Mouse (Mus musculus) hindbrain, postnatal 0 days (tissue): ENCODE results near the gene Ntf3. TPM values are rescaled to one million over a fixed set of nuclear protein-coding genes. Genes with fewer than 3 reads are reported as not detected.

ENCODE experiments used
- ATAC-seq: fragments of 200-750 bp; cut with Nextera tagmentation; 2 replicates; pipeline ENCODE4 v1.8.0; 2017; ENCODE audit warnings: mild to moderate bottlenecking, moderate TSS enrichment, moderate library complexity
- DNase-seq: peaks from one replicate; pipeline ENCODE4 v3.0.0-alpha.2; 2015; ENCODE audit warnings: low spot score
- H3K27ac ChIP-seq: fragments of 300-500 bp; sonication (generic); 2 replicates; pipeline ENCODE4 v1.5.1; 2014; ENCODE audit warnings: mild to moderate bottlenecking
- H3K27me3 ChIP-seq: fragments of 300-500 bp; sonication (generic); 2 replicates; pipeline ENCODE4 v1.6.1; 2014; ENCODE audit warnings: low read length, mixed read lengths; ENCODE audit not compliant: insufficient read depth
- H3K36me3 ChIP-seq: fragments of 300-500 bp; sonication (generic); 2 replicates; pipeline ENCODE4 v1.6.1; 2014; ENCODE audit warnings: low read length, mixed read lengths; ENCODE audit not compliant: insufficient read depth
- H3K4me1 ChIP-seq: fragments of 300-500 bp; sonication (generic); 2 replicates; pipeline ENCODE4 v1.6.1; 2014; ENCODE audit warnings: antibody characterized with exemption, low read length, mixed read lengths; ENCODE audit not compliant: insufficient read depth
- H3K4me2 ChIP-seq: fragments of 300-500 bp; sonication (generic); 2 replicates; pipeline ENCODE4 v1.6.1; 2014; ENCODE audit warnings: low read depth, mild to moderate bottlenecking, low read length, moderate library complexity, mixed read lengths
- H3K4me3 ChIP-seq: fragments of 300-500 bp; sonication (generic); 2 replicates; pipeline ENCODE4 v1.5.1; 2014; ENCODE audit warnings: low read length
- H3K9ac ChIP-seq: fragments of 300-500 bp; sonication (generic); replicated peaks from 2 replicates; pipeline ENCODE4 v1.6.1; 2014; ENCODE audit warnings: mild to moderate bottlenecking, low read length, moderate library complexity, mixed read lengths
- H3K9me3 ChIP-seq: fragments of 300-500 bp; sonication (generic); 2 replicates; pipeline ENCODE4 v1.6.1; 2016; ENCODE audit warnings: low read length, mixed read lengths
- CTCF ChIP-seq: IDR thresholded peaks from 2 replicates; pipeline ENCODE4 v1.5.1; 2016; ENCODE audit warnings: antibody characterized with exemption, control low read depth, low read depth
- WGBS: fragments of 180-500 bp; shearing (Covaris S2); extraction: QIAGEN DNeasy Blood & Tissue Kit; methylation state at CpG from one replicate; pipeline ENCODE4 v1.1.7; 2014; 5-methylcytosine and 5-hydroxymethylcytosine counted together
- polyA plus RNA-seq: library from polyadenylated mRNA; unstranded; fragments of >200 nt; fragmentation: Nextera tagmentation; extraction: Ambion mirVana; gene quantifications from 2 replicates; pipeline ENCODE4 v1.2.1, GENCODE M21; 2015
- total RNA-seq: library from RNA; depleted of rRNA; stranded (reverse); fragments of >200 nt; gene quantifications from 2 replicates; pipeline ENCODE4 v1.2.3, GENCODE M21; 2014

Ntf3 gene
- total and polyA plus RNA-seq, 2 experiments from 2014 or later = 6.7 to 7.9 TPM

DNA sequence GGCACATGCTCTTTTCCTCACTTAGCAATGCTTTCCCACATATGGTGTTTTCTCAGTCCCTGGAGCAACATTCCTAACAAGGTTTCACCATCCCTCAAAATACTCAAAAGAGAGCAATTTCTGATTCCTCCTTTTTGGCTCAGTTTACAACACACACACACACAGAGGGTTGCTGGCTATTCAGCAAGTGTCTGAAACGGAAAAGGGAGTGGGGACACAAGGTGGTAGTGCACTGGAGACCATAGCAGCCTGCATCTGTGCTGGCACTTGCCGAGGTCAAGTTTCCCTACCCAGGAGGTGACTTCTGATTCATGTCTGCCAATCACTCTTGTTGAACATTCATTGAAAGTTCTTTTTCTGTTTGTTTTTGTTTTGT is 59.9 kb downstream of the Ntf3 start:
- H3K9me3 ChIP-seq = no peaks in the 10 kb centered on the region
- no peak for TF ChIP-seq CTCF
- no peak overlapping the region for H3K9ac ChIP-seq
- H3K4me3 ChIP-seq = no peak overlapping the region
- 60% methylated on average over 2 of the region's 2 CpGs for WGBS
- no peak overlapping the region for H3K27ac ChIP-seq
- H3K27me3 ChIP-seq = no peaks in the 10 kb centered on the region
- no peak for ATAC-seq
- no peak overlapping the region for H3K4me2 ChIP-seq
- H3K4me1 ChIP-seq = 0 out of 2 replicates have a peak, but pooled peaks cover 3% of the 10 kb centered on the region
- H3K36me3 ChIP-seq = no peaks in the 10 kb centered on the region
- no peak for DNase-seq

DNA sequence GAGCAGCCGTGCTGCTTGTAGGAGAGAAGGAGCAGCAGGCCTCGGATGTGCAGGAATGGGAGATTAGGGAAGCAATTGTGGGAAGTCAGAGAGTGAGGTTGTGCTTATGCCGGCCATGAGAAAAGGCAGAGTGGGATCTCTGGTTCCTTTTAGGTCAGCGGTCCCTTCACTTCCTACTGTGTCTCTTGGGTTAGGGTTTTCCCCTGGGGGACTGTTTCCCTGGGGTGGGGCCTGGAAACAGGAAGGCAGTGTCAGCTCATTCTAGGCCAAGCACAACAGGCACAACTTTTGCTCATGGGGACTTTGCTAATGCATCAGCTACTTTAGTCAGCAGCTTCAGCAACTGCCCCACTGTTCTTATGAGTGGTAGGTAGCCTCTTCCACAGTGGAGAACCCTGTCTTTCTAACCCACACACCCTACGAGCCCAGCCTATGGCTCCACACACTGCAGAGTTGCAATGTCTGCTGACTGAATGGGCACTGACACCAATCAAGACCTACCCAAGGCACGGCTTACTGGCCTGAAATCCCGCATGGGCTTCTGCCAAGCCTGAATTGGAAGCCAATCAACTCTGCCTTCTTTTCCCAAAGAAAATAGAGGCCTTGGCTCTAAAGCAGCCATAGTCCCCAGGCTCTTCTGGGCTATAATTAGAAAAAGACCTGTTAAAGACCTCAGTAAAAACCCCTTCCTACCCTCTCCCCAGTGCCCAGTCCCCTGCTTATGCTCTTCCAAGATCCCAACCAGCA is 60.5 kb downstream of the Ntf3 start:
- DNase-seq (peak; percentile 74), ATAC-seq (peak; percentile 62; the same call in 1 of the 2 replicates)
- Histone ChIP-seq H3K4me2 (no peak overlapping the region), H3K27ac (no peak overlapping the region), H3K9ac (no peak overlapping the region), H3K9me3 (no peaks in the 10 kb centered on the region), H3K4me1 (0 out of 2 replicates have a peak, but pooled peaks cover 3% of the 10 kb centered on the region), H3K27me3 (no peaks in the 10 kb centered on the region), H3K36me3 (no peaks in the 10 kb centered on the region), H3K4me3 (no peak overlapping the region)
- TF ChIP-seq CTCF = no peak
- WGBS = 67% methylated on average over 7 of the region's 7 CpGs

- WGBS = 77% methylated on average over 12 of the region's 12 CpGs
- ATAC-seq = no peak
These were observed 61.5 kb downstream of the Ntf3 start for GRCm38 (mm10) chr6:126105083-126105740.

GRCm38 (mm10) chr6:126102571-126102970 is 64.1 kb downstream of the Ntf3 start:
- Histone ChIP-seq H3K36me3 (no peaks in the 10 kb centered on the region), H3K4me1 (0 out of 2 replicates have a peak, but pooled peaks cover 3% of the 10 kb centered on the region), H3K9me3 (no peaks in the 10 kb centered on the region), H3K27ac (no peak overlapping the region), H3K4me2 (no peak overlapping the region), H3K9ac (no peak overlapping the region), H3K4me3 (no peak overlapping the region), H3K27me3 (no peaks in the 10 kb centered on the region)
- ATAC-seq = no peak
- DNase-seq = no peak
- TF ChIP-seq CTCF = no peak
- 71% methylated on average over 6 of the region's 6 CpGs for WGBS

More at GRCm38 (mm10) chr6:126105083-126105740, 61.5 kb downstream of the Ntf3 start:
- H3K27me3 ChIP-seq = no peaks in the 10 kb centered on the region
- H3K27ac ChIP-seq = no peak overlapping the region
- no peak overlapping the region for H3K4me2 ChIP-seq
- H3K9me3 ChIP-seq = no peaks in the 10 kb centered on the region
- H3K9ac ChIP-seq = no peak overlapping the region
- no peak overlapping the region for H3K4me3 ChIP-seq
- TF ChIP-seq CTCF = no peak
- H3K36me3 ChIP-seq = no peaks in the 10 kb centered on the region
- no peak for DNase-seq
- H3K4me1 ChIP-seq = 0 out of 2 replicates have a peak, but pooled peaks cover 3% of the 10 kb centered on the region

- 86% methylated on average over 11 of the region's 11 CpGs for WGBS
These were observed 64.7 kb downstream of the Ntf3 start for GRCm38 (mm10) chr6:126102007-126102406.

GRCm38 (mm10) chr6:126100579-126100978 is 66.1 kb downstream of the Ntf3 start:
- WGBS = 89% methylated on average over 1 of the region's 1 CpGs

More at GRCm38 (mm10) chr6:126102007-126102406, 64.7 kb downstream of the Ntf3 start:
- no peak overlapping the region for H3K9ac ChIP-seq
- H3K27me3 ChIP-seq = no peaks in the 10 kb centered on the region
- no peaks in the 10 kb centered on the region for H3K36me3 ChIP-seq
- TF ChIP-seq CTCF = no peak
- no peak overlapping the region for H3K4me2 ChIP-seq
- ATAC-seq (no peak), DNase-seq (no peak)
- H3K4me1 ChIP-seq = 0 out of 2 replicates have a peak, but pooled peaks cover 3% of the 10 kb centered on the region
- no peak overlapping the region for H3K4me3 ChIP-seq
- H3K27ac ChIP-seq = no peak overlapping the region
- no peaks in the 10 kb centered on the region for H3K9me3 ChIP-seq

More at GRCm38 (mm10) chr6:126100579-126100978, 66.1 kb downstream of the Ntf3 start:
- TF ChIP-seq CTCF = no peak
- Histone ChIP-seq H3K4me1 (peaks cover 4% of the 10 kb centered on the region), H3K9ac (no peak overlapping the region), H3K4me2 (no peak overlapping the region), H3K4me3 (no peak overlapping the region), H3K9me3 (no peaks in the 10 kb centered on the region), H3K36me3 (no peaks in the 10 kb centered on the region), H3K27me3 (no peaks in the 10 kb centered on the region), H3K27ac (no peak overlapping the region)
- no peak for DNase-seq
- no peak for ATAC-seq
